Mouse (Mus musculus): ENCODE data around the gene Spcs3.
"Not testable (repeated sequence)": the region's sequence is repeated elsewhere in the genome, so short reads cannot be mapped to it uniquely, and the experiment has no call there.

The Spcs3 gene

GRCm38 (mm10) chr8:54529382-54530296 lies at the start of gene Spcs3, which contains the start of gene Asb5:
TSS of gene Spcs3 (minus strand) at chr8:54529998.
TSS of gene Asb5 (plus strand) at chr8:54529580.
- peak; percentile 77 to 95 for DNase-seq (ENCODE audit: low spot score in 2 of 2)

GRCm38 (mm10) chr8:54570618-54571609 lies 41.1 kb upstream of the Spcs3 start:
- no peak for DNase-seq (ENCODE audit: low spot score in 2 of 2)

GRCm38 (mm10) chr8:54567168-54567567 lies 37.4 kb upstream of the Spcs3 start:
- DNase-seq (ENCODE audit: low spot score in 2 of 2), result no peak

GRCm38 (mm10) chr8:54565603-54566260 lies 35.9 kb upstream of the Spcs3 start:
- no peak for DNase-seq (ENCODE audit: low spot score in 2 of 2)

GRCm38 (mm10) chr8:54565181-54565580 lies 35.4 kb upstream of the Spcs3 start:
- DNase-seq (ENCODE audit: low spot score in 2 of 2), result no peak

- no peak for DNase-seq (ENCODE audit: low spot score in 2 of 2)
These were observed 32.3 kb upstream of the Spcs3 start for GRCm38 (mm10) chr8:54562137-54562536.

- DNase-seq (ENCODE audit: low spot score in 2 of 2), result no peak
These were observed 25.1 kb upstream of the Spcs3 start for GRCm38 (mm10) chr8:54554921-54555320.

GRCm38 (mm10) chr8:54550026-54550574 lies 20.3 kb upstream of the Spcs3 start:
- no peak for DNase-seq (ENCODE audit: low spot score in 2 of 2)

GRCm38 (mm10) chr8:54548383-54548782 lies 18.6 kb upstream of the Spcs3 start:
- DNase-seq (ENCODE audit: low spot score in 2 of 2), result no peak

- DNase-seq (ENCODE audit: low spot score in 2 of 2), result no peak
These were observed 11.5 kb upstream of the Spcs3 start for GRCm38 (mm10) chr8:54541331-54541730.

GRCm38 (mm10) chr8:54537285-54537684 lies 7.5 kb upstream of the Spcs3 start:
- DNase-seq (ENCODE audit: low spot score in 2 of 2), result no peak

GRCm38 (mm10) chr8:54535172-54535571 lies 5.4 kb upstream of the Spcs3 start:
- DNase-seq (ENCODE audit: low spot score in 2 of 2), result no peak

GRCm38 (mm10) chr8:54528571-54528970 lies 1.2 kb downstream of the Spcs3 start:
- no peak for DNase-seq (ENCODE audit: low spot score in 2 of 2)

- DNase-seq (ENCODE audit: low spot score in 2 of 2), result no peak
These were observed 3.1 kb downstream of the Spcs3 start for GRCm38 (mm10) chr8:54526700-54527099.

- DNase-seq (ENCODE audit: low spot score in 2 of 2), result no peak
These were observed 4.2 kb downstream of the Spcs3 start for GRCm38 (mm10) chr8:54525606-54526005.

- DNase-seq (ENCODE audit: low spot score in 2 of 2), result no peak
These were observed 9.3 kb downstream of the Spcs3 start for GRCm38 (mm10) chr8:54520516-54520915.

- DNase-seq (ENCODE audit: low spot score in 2 of 2), result no peak
These were observed 10.9 kb downstream of the Spcs3 start for GRCm38 (mm10) chr8:54518756-54519460.

- not testable (repeated sequence) for DNase-seq (ENCODE audit: low spot score in 2 of 2)
These were observed 17.6 kb downstream of the Spcs3 start for GRCm38 (mm10) chr8:54512200-54512599.

- no peak for DNase-seq (ENCODE audit: low spot score in 2 of 2)
These were observed 18.0 kb downstream of the Spcs3 start for GRCm38 (mm10) chr8:54511791-54512190.

GRCm38 (mm10) chr8:54509221-54509721 lies 20.5 kb downstream of the Spcs3 start:
- peak; percentile 45 for DNase-seq (ENCODE audit: low spot score in 2 of 2)

All from left cerebral cortex, adult 9 months (tissue).